Mouse (Mus musculus): ENCODE data around the gene Bmper.

DNA sequence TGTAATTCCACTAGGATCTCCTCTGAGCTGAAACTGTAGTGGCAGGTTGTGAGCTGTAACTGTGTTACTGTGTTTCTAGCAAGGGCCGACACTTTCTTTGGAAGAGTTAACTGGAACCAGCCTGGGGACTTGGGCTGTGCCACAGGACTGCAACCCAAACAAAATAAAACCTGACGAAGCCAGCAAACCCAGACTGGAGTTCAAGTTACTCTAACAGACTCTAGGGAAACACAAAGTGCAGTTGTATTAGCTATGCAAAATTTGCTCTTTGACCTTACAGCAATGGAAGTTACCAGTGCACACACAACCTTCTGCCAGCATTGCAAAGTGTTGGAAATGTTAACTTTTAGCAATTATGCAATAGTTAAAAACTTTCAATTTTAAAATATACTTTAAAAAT lies 140.3 kb downstream of the Bmper start:
- no peak for TF ChIP-seq CTCF (conservative IDR thresholded peaks at IDR 0.05 in 1 of 2, IDR thresholded peaks at IDR 0.05 in 1 of 2; ENCODE audit: low read depth in 2 of 2, low read length in 2 of 2)
- TF ChIP-seq ZC3H11A (IDR thresholded peaks at IDR 0.05; ENCODE audit: low read depth, low read length), result no peak
- no peak for TF ChIP-seq EP300 (IDR thresholded peaks at IDR 0.05; ENCODE audit: low read length)
- TF ChIP-seq RCOR1 (conservative IDR thresholded peaks at IDR 0.05; ENCODE audit: low read depth, low read length), result no peak
- no peak for TF ChIP-seq ELF1 (IDR thresholded peaks at IDR 0.05; ENCODE audit: low read depth, low read length)
- no peak for TF ChIP-seq MAFK (IDR thresholded peaks at IDR 0.05; ENCODE audit: insufficient replicate concordance, low read length)
- TF ChIP-seq SIN3A (IDR thresholded peaks at IDR 0.05; ENCODE audit: low read length), result no peak
- TF ChIP-seq TBP (conservative IDR thresholded peaks at IDR 0.05; ENCODE audit: low read depth, low read length), result no peak
- TF ChIP-seq MXI1 (IDR thresholded peaks at IDR 0.05; ENCODE audit: low read depth, low read length), result no peak
